Mouse (Mus musculus): ENCODE measurements around the gene Bcl11b. TPM values are rescaled to one million over a fixed set of nuclear protein-coding genes. Genes with fewer than 3 reads are reported as not detected.

Bcl11b gene
- polyA plus RNA-seq, 1 experiment from 2014 or later: 3.5 TPM

- ATAC-seq (ENCODE audit: low FRiP score, low TSS enrichment): no peak
- H3K36me3 ChIP-seq (ENCODE audit: control insufficient read depth, insufficient read depth, low read length): no peaks in the 10 kb centered on the region
Measured at GRCm38 (mm10) chr12:108010346-108010745, 6.9 kb upstream of the Bcl11b start.

GRCm38 (mm10) chr12:108009156-108009555 is 5.8 kb upstream of the Bcl11b start:
- Histone ChIP-seq H3K4me1 (ENCODE audit: control insufficient read depth, insufficient read depth, low read length) (peaks cover 15% of the 10 kb centered on the region), H3K27ac (ENCODE audit: low read depth, low read length) (no peak overlapping the region), H3K4me2 (replicated peaks; ENCODE audit: low read depth, low read length) (no peak overlapping the region), H3K9me3 (ENCODE audit: control insufficient read depth, low read length) (no peaks in the 10 kb centered on the region), H3K4me3 (ENCODE audit: low read length) (no peak overlapping the region), H3K9ac (ENCODE audit: low read depth, low read length) (no peak overlapping the region), H3K36me3 (ENCODE audit: control insufficient read depth, insufficient read depth, low read length) (no peaks in the 10 kb centered on the region), H3K27me3 (ENCODE audit: control insufficient read depth, insufficient read depth, low read length) (peaks cover 25% of the 10 kb centered on the region)
- ATAC-seq (ENCODE audit: low FRiP score, low TSS enrichment): no peak
- WGBS: 36% methylated on average over 4 of the region's 4 CpGs

More at GRCm38 (mm10) chr12:108010346-108010745, 6.9 kb upstream of the Bcl11b start:
- no peaks in the 10 kb centered on the region for H3K9me3 ChIP-seq (ENCODE audit: control insufficient read depth, low read length)
- 60% methylated on average over 11 of the region's 11 CpGs for WGBS
- H3K4me1 ChIP-seq (ENCODE audit: control insufficient read depth, insufficient read depth, low read length): peaks cover 11% of the 10 kb centered on the region
- H3K9ac ChIP-seq (ENCODE audit: low read depth, low read length): no peak overlapping the region
- no peak overlapping the region for H3K4me3 ChIP-seq (ENCODE audit: low read length)
- peaks cover 21% of the 10 kb centered on the region for H3K27me3 ChIP-seq (ENCODE audit: control insufficient read depth, insufficient read depth, low read length)
- H3K27ac ChIP-seq (ENCODE audit: low read depth, low read length): no peak overlapping the region
- H3K4me2 ChIP-seq (replicated peaks; ENCODE audit: low read depth, low read length): no peak overlapping the region

- H3K4me3 ChIP-seq (ENCODE audit: low read length): peak overlapping the region; percentile 40
- H3K36me3 ChIP-seq (ENCODE audit: control insufficient read depth, insufficient read depth, low read length): no peaks in the 10 kb centered on the region
- peaks cover 15% of the 10 kb centered on the region for H3K4me1 ChIP-seq (ENCODE audit: control insufficient read depth, insufficient read depth, low read length)
- no peak overlapping the region for H3K27ac ChIP-seq (ENCODE audit: low read depth, low read length)
- WGBS: 1% methylated on average over 47 of the region's 56 CpGs
- no peaks in the 10 kb centered on the region for H3K9me3 ChIP-seq (ENCODE audit: control insufficient read depth, low read length)
- H3K9ac ChIP-seq (ENCODE audit: low read depth, low read length): peak overlapping the region; percentile 45; the same call in 1 of the 2 replicates
- H3K27me3 ChIP-seq (ENCODE audit: control insufficient read depth, insufficient read depth, low read length): peaks cover 25% of the 10 kb centered on the region
- peak overlapping the region; percentile 97 for H3K4me2 ChIP-seq (replicated peaks; ENCODE audit: low read depth, low read length)
- peak; percentile 75 for ATAC-seq (ENCODE audit: low FRiP score, low TSS enrichment)
Measured at GRCm38 (mm10) chr12:108005816-108006626, 2.6 kb upstream of the Bcl11b start.

GRCm38 (mm10) chr12:108005488-108005800 is 2.0 kb upstream of the Bcl11b start:
- Histone ChIP-seq H3K4me2 (replicated peaks; ENCODE audit: low read depth, low read length) (peak overlapping the region; percentile 97), H3K9me3 (ENCODE audit: control insufficient read depth, low read length) (no peaks in the 10 kb centered on the region), H3K36me3 (ENCODE audit: control insufficient read depth, insufficient read depth, low read length) (no peaks in the 10 kb centered on the region), H3K27ac (ENCODE audit: low read depth, low read length) (no peak overlapping the region), H3K9ac (ENCODE audit: low read depth, low read length) (peak overlapping the region; percentile 38; the same call in 1 of the 2 replicates), H3K4me1 (ENCODE audit: control insufficient read depth, insufficient read depth, low read length) (peaks cover 15% of the 10 kb centered on the region), H3K4me3 (ENCODE audit: low read length) (peak overlapping the region; percentile 40; the same call in 1 of the 2 replicates), H3K27me3 (ENCODE audit: control insufficient read depth, insufficient read depth, low read length) (peaks cover 29% of the 10 kb centered on the region)
- no peak for ATAC-seq (ENCODE audit: low FRiP score, low TSS enrichment)
- 5% methylated on average over 14 of the region's 14 CpGs for WGBS

GRCm38 (mm10) chr12:108004701-108005487 is 1.5 kb upstream of the Bcl11b start:
- WGBS: 1% methylated on average over 43 of the region's 43 CpGs
- peak; percentile 51 for ATAC-seq (ENCODE audit: low FRiP score, low TSS enrichment)
- Histone ChIP-seq H3K9me3 (ENCODE audit: control insufficient read depth, low read length) (no peaks in the 10 kb centered on the region), H3K4me1 (ENCODE audit: control insufficient read depth, insufficient read depth, low read length) (peaks cover 13% of the 10 kb centered on the region), H3K27ac (ENCODE audit: low read depth, low read length) (no peak overlapping the region), H3K27me3 (ENCODE audit: control insufficient read depth, insufficient read depth, low read length) (peaks cover 33% of the 10 kb centered on the region), H3K9ac (ENCODE audit: low read depth, low read length) (peak overlapping the region; percentile 38), H3K36me3 (ENCODE audit: control insufficient read depth, insufficient read depth, low read length) (no peaks in the 10 kb centered on the region), H3K4me3 (ENCODE audit: low read length) (peak overlapping the region; percentile 76), H3K4me2 (replicated peaks; ENCODE audit: low read depth, low read length) (peak overlapping the region; percentile 97)

- Histone ChIP-seq H3K27me3 (ENCODE audit: control insufficient read depth, insufficient read depth, low read length) (peaks cover 33% of the 10 kb centered on the region), H3K9me3 (ENCODE audit: control insufficient read depth, low read length) (no peaks in the 10 kb centered on the region), H3K36me3 (ENCODE audit: control insufficient read depth, insufficient read depth, low read length) (no peaks in the 10 kb centered on the region), H3K4me1 (ENCODE audit: control insufficient read depth, insufficient read depth, low read length) (peaks cover 13% of the 10 kb centered on the region), H3K27ac (ENCODE audit: low read depth, low read length) (peak overlapping the region; percentile 90), H3K4me2 (replicated peaks; ENCODE audit: low read depth, low read length) (peak overlapping the region; percentile 97), H3K4me3 (ENCODE audit: low read length) (peak overlapping the region; percentile 76), H3K9ac (ENCODE audit: low read depth, low read length) (peak overlapping the region; percentile 85)
- peak; percentile 50 for ATAC-seq (ENCODE audit: low FRiP score, low TSS enrichment)
- WGBS: under 1% methylated on average over 35 of the region's 35 CpGs
Measured at GRCm38 (mm10) chr12:108003928-108004327, 526 bp upstream of the Bcl11b start.

- under 1% methylated on average over 62 of the region's 78 CpGs for WGBS
Measured at GRCm38 (mm10) chr12:108002436-108003189, 789 bp downstream of the Bcl11b start.

GRCm38 (mm10) chr12:108001652-108002340 is 1.6 kb downstream of the Bcl11b start:
- Histone ChIP-seq H3K4me3 (ENCODE audit: low read length) (peak overlapping the region; percentile 76), H3K4me1 (ENCODE audit: control insufficient read depth, insufficient read depth, low read length) (peaks cover 13% of the 10 kb centered on the region), H3K36me3 (ENCODE audit: control insufficient read depth, insufficient read depth, low read length) (no peaks in the 10 kb centered on the region), H3K4me2 (replicated peaks; ENCODE audit: low read depth, low read length) (peak overlapping the region; percentile 97), H3K9me3 (ENCODE audit: control insufficient read depth, low read length) (no peaks in the 10 kb centered on the region), H3K27ac (ENCODE audit: low read depth, low read length) (no peak overlapping the region), H3K9ac (ENCODE audit: low read depth, low read length) (no peak overlapping the region), H3K27me3 (ENCODE audit: control insufficient read depth, insufficient read depth, low read length) (peaks cover 27% of the 10 kb centered on the region)
- ATAC-seq (ENCODE audit: low FRiP score, low TSS enrichment): no peak
- 2% methylated on average over 37 of the region's 37 CpGs for WGBS

More at GRCm38 (mm10) chr12:108002436-108003189, 789 bp downstream of the Bcl11b start:
- no peak for ATAC-seq (ENCODE audit: low FRiP score, low TSS enrichment)
- Histone ChIP-seq H3K4me2 (replicated peaks; ENCODE audit: low read depth, low read length) (peak overlapping the region; percentile 97), H3K4me3 (ENCODE audit: low read length) (peak overlapping the region; percentile 76), H3K27me3 (ENCODE audit: control insufficient read depth, insufficient read depth, low read length) (peaks cover 29% of the 10 kb centered on the region), H3K9me3 (ENCODE audit: control insufficient read depth, low read length) (no peaks in the 10 kb centered on the region), H3K9ac (ENCODE audit: low read depth, low read length) (peak overlapping the region; percentile 85), H3K4me1 (ENCODE audit: control insufficient read depth, insufficient read depth, low read length) (peaks cover 13% of the 10 kb centered on the region), H3K27ac (ENCODE audit: low read depth, low read length) (no peak overlapping the region), H3K36me3 (ENCODE audit: control insufficient read depth, insufficient read depth, low read length) (no peaks in the 10 kb centered on the region)

All from kidney, embryonic 14.5 days (tissue).